10 mouse cellular contexts compared by ENCODE assay signal in genomic region chr16:37813691-37814382, GRCm38 (mm10). TPM values are rescaled to one million over a fixed set of nuclear protein-coding genes. Genes with fewer than 3 reads are reported as not detected.
DNase-seq lines count a peak whose midpoint lies in the region; ATAC-seq lines count a peak whose summit lies in the region.
"Had no signal": no experiment of that assay in that cellular context is flagged by ENCODE, and none has a peak within 500 bp of the region (broad histone marks: within the 10 kb centered on the region; RNA-seq: fewer than 3 reads in every experiment).

No protein-coding gene starts in this region.

- WGBS in kidney, embryonic 15.5 days: 17% methylated on average over 5 of the region's 5 CpGs
- 49% methylated on average over 5 of the region's 5 CpGs for WGBS in hindbrain, embryonic 11.5 days
- 34% methylated on average over 5 of the region's 5 CpGs for WGBS in midbrain, embryonic 14.5 days

- 0 out of 2 replicates have a peak overlapping the region, but pooled peaks have one; percentile 13 for H3K4me2 ChIP-seq in kidney, embryonic 15.5 days
- H3K4me2 ChIP-seq in hindbrain, embryonic 11.5 days (replicated peaks; ENCODE audit: low read depth, low read length): no peak overlapping the region; the same call in 1 of the 2 replicates
- peak overlapping the region; percentile 23 for H3K4me2 ChIP-seq in midbrain, embryonic 14.5 days (ENCODE audit: low read length)

- ATAC-seq in kidney, embryonic 15.5 days (replicated peaks; ENCODE audit: low FRiP score): peak; percentile 3; the same call in 1 of the 2 replicates
- peak; percentile 25 for ATAC-seq in hindbrain, embryonic 11.5 days (ENCODE audit: low FRiP score)
- ATAC-seq in midbrain, embryonic 14.5 days (ENCODE audit: low FRiP score, low TSS enrichment): peak; percentile 46
- no peak for ATAC-seq in cerebellum, adult (ENCODE audit: insufficient number of reproducible peaks, low FRiP score, low TSS enrichment)
- no peak for ATAC-seq in megakaryocyte progenitor cell, adult 5-6 weeks (replicated peaks; ENCODE audit: poor library complexity)

- peaks cover 51% of the 10 kb centered on the region for H3K36me3 ChIP-seq in kidney, embryonic 15.5 days
- H3K36me3 ChIP-seq in hindbrain, embryonic 11.5 days (ENCODE audit: control insufficient read depth, insufficient read depth, low read length): no peaks in the 10 kb centered on the region
- no peaks in the 10 kb centered on the region for H3K36me3 ChIP-seq in midbrain, embryonic 14.5 days (ENCODE audit: control insufficient read depth, insufficient read depth, low read length)

- H3K4me3 ChIP-seq in kidney, embryonic 15.5 days (replicated peaks): no peak overlapping the region
- H3K4me3 ChIP-seq in brown adipose tissue, adult 24 weeks (ENCODE audit: insufficient read depth, low read depth, low read length): no peak overlapping the region
- no peak overlapping the region for H3K4me3 ChIP-seq in hindbrain, embryonic 11.5 days (ENCODE audit: low read depth, low read length)
- H3K4me3 ChIP-seq in midbrain, embryonic 14.5 days (replicated peaks; ENCODE audit: low read depth, low read length): no peak overlapping the region

- H3K27ac ChIP-seq in kidney, embryonic 15.5 days: peak overlapping the region; percentile 84
- H3K27ac ChIP-seq in brown adipose tissue, adult 24 weeks (replicated peaks; ENCODE audit: low read depth, low read length): peak overlapping the region; percentile 56
- H3K27ac ChIP-seq in hindbrain, embryonic 11.5 days (ENCODE audit: low read depth, low read length): peak overlapping the region; percentile 65
- peak overlapping the region; percentile 62 for H3K27ac ChIP-seq in midbrain, embryonic 14.5 days (replicated peaks; ENCODE audit: low read depth, low read length)

- H3K27me3 ChIP-seq in kidney, embryonic 15.5 days: no peaks in the 10 kb centered on the region
- H3K27me3 ChIP-seq in hindbrain, embryonic 11.5 days (ENCODE audit: control insufficient read depth, insufficient read depth, low read length): no peaks in the 10 kb centered on the region
- H3K27me3 ChIP-seq in midbrain, embryonic 14.5 days (ENCODE audit: control insufficient read depth, insufficient read depth, low read length): no peaks in the 10 kb centered on the region
- H3K27me3 ChIP-seq: Patski had no signal

- no peak for DNase-seq in kidney, adult 8-10 months
- DNase-seq in hindbrain, embryonic 11.5 days (ENCODE audit: low spot score): no peak
- DNase-seq in midbrain, embryonic 14.5 days: no peak
- no peak for DNase-seq in spleen, postnatal 36 days (ENCODE audit: low spot score in 2 of 2)

- H3K9ac ChIP-seq in kidney, embryonic 15.5 days: no peak overlapping the region
- H3K9ac ChIP-seq in hindbrain, embryonic 11.5 days (ENCODE audit: low read depth, low read length): no peak overlapping the region
- no peak overlapping the region for H3K9ac ChIP-seq in midbrain, embryonic 14.5 days (replicated peaks; ENCODE audit: low read length)

- peaks cover 43% of the 10 kb centered on the region for H3K4me1 ChIP-seq in kidney, embryonic 15.5 days
- H3K4me1 ChIP-seq in brown adipose tissue, adult 24 weeks (ENCODE audit: control insufficient read depth, insufficient read depth, insufficient read length, low read length): peaks cover 32% of the 10 kb centered on the region
- H3K4me1 ChIP-seq in hindbrain, embryonic 11.5 days (replicated peaks; ENCODE audit: control insufficient read depth, insufficient read depth, low read length): peaks cover 1% of the 10 kb centered on the region; the same call in 1 of the 2 replicates
- peaks cover 14% of the 10 kb centered on the region for H3K4me1 ChIP-seq in midbrain, embryonic 14.5 days (ENCODE audit: control insufficient read depth, insufficient read depth, low read length)

- H3K9me3 ChIP-seq in kidney, embryonic 15.5 days (replicated peaks): no peaks in the 10 kb centered on the region
- no peaks in the 10 kb centered on the region for H3K9me3 ChIP-seq in hindbrain, embryonic 11.5 days (ENCODE audit: control insufficient read depth, low read length)
- no peaks in the 10 kb centered on the region for H3K9me3 ChIP-seq in midbrain, embryonic 14.5 days (ENCODE audit: control insufficient read depth, low read length)

RNA-seq across cellular contexts. Expression of gene Fstl1, which starts 37.2 kb away (rescaled TPM):
- polyA plus RNA-seq in kidney, embryonic 15.5 days (2015; fragmentation: Nextera tagmentation; extraction: Ambion mirVana): 557 and 571 TPM in 2 replicates
- polyA plus RNA-seq in brown adipose tissue, adult 24 weeks (2012; ENCODE audit: insufficient read depth, insufficient read length, missing spikeins): 26.5 and 46.9 TPM in 2 replicates
- 231 and 271 TPM in 2 replicates for polyA plus RNA-seq in hindbrain, embryonic 11.5 days (2014; fragmentation: Nextera tagmentation; extraction: Ambion mirVana)
- polyA plus RNA-seq in midbrain, embryonic 14.5 days (2014; fragmentation: Nextera tagmentation; extraction: Ambion mirVana): 52.6 and 105 TPM in 2 replicates
- 0.32 and 4.0 TPM in 2 replicates for total RNA-seq in megakaryocyte progenitor cell, adult 5-6 weeks (2015)
- 0.04 and 0.61 TPM in 2 replicates for total RNA-seq in megakaryocyte progenitor cell, adult 5-6 weeks (2017)

RNA-seq across cellular contexts. Expression of gene Gm36028, which starts 47.1 kb away (rescaled TPM):
- polyA plus RNA-seq in kidney, embryonic 15.5 days (2015; fragmentation: Nextera tagmentation; extraction: Ambion mirVana): 0.19 and 0.42 TPM in 2 replicates
- polyA plus RNA-seq in brown adipose tissue, adult 24 weeks (2012; ENCODE audit: insufficient read depth, insufficient read length, missing spikeins): 3.4 and 4.1 TPM in 2 replicates
- 0.26 TPM in 1 of 2 replicates, not detected in the other for polyA plus RNA-seq in hindbrain, embryonic 11.5 days (2014; fragmentation: Nextera tagmentation; extraction: Ambion mirVana)
- 0.20 TPM in 1 of 2 replicates, not detected in the other for polyA plus RNA-seq in midbrain, embryonic 14.5 days (2014; fragmentation: Nextera tagmentation; extraction: Ambion mirVana)
- not detected in 2 replicates for total RNA-seq in megakaryocyte progenitor cell, adult 5-6 weeks (2015)
- total RNA-seq in megakaryocyte progenitor cell, adult 5-6 weeks (2017): 0.50 TPM in 1 of 2 replicates, not detected in the other
- polyA plus RNA-seq: limb, embryonic 11.5 days had no signal

RNA-seq across cellular contexts. Expression of gene Lrrc58, which starts 54.4 kb away (rescaled TPM):
- 65.6 TPM in 2 replicates for polyA plus RNA-seq in kidney, embryonic 15.5 days (2015; fragmentation: Nextera tagmentation; extraction: Ambion mirVana)
- polyA plus RNA-seq in brown adipose tissue, adult 24 weeks (2012; ENCODE audit: insufficient read depth, insufficient read length, missing spikeins): 50.9 and 60.6 TPM in 2 replicates
- polyA plus RNA-seq in hindbrain, embryonic 11.5 days (2014; fragmentation: Nextera tagmentation; extraction: Ambion mirVana): 55.8 and 63.8 TPM in 2 replicates
- polyA plus RNA-seq in midbrain, embryonic 14.5 days (2014; fragmentation: Nextera tagmentation; extraction: Ambion mirVana): 43.1 and 46.6 TPM in 2 replicates
- 68.5 and 75.3 TPM in 2 replicates for total RNA-seq in megakaryocyte progenitor cell, adult 5-6 weeks (2015)
- total RNA-seq in megakaryocyte progenitor cell, adult 5-6 weeks (2017): 43.7 and 47.3 TPM in 2 replicates

Comparison
In these comparisons a context has a peak if more than half of its experiments do, and no peak if none do; other contexts are left out.
1. ATAC-seq: peak in kidney, embryonic 15.5 days (single experiment), hindbrain, embryonic 11.5 days (single experiment) and midbrain, embryonic 14.5 days (single experiment); none in cerebellum, adult (single experiment) and megakaryocyte progenitor cell, adult 5-6 weeks (single experiment).
2. Peak in every context shown above with its lines, with median percentiles within 50 percentile points of each other: H3K27ac ChIP-seq.